Mouse (Mus musculus): ENCODE results near the gene Mcpt9.
"Not testable (repeated sequence)": the region's sequence is repeated elsewhere in the genome, so short reads cannot be mapped to it uniquely, and the experiment has no call there.

The Mcpt9 gene

GRCm38 (mm10) chr14:56030395-56030794, at the start of gene Mcpt9:
TSS of gene Mcpt9 (minus strand) at chr14:56030495.
- not testable (repeated sequence) for DNase-seq (ENCODE audit: low spot score in 2 of 2)

- DNase-seq (ENCODE audit: low spot score in 2 of 2): not testable (repeated sequence)
These were observed 31.9 kb upstream of the Mcpt9 start, which contains the start of gene Mcpt4 for GRCm38 (mm10) chr14:56062213-56062612. TSS of gene Mcpt4 (minus strand) at chr14:56062313.

GRCm38 (mm10) chr14:56057722-56058121, 27.4 kb upstream of the Mcpt9 start:
- DNase-seq (ENCODE audit: low spot score in 2 of 2): no peak

GRCm38 (mm10) chr14:56055408-56055807, 25.1 kb upstream of the Mcpt9 start:
- DNase-seq (ENCODE audit: low spot score in 2 of 2): no peak

GRCm38 (mm10) chr14:56041792-56042191, 11.5 kb upstream of the Mcpt9 start, which contains the start of gene Mcpt2:
TSS of gene Mcpt2 (plus strand) at chr14:56042041.
- not testable (repeated sequence) for DNase-seq (ENCODE audit: low spot score in 2 of 2)

- peak in 1 of 2 experiments; percentile 8 for DNase-seq (ENCODE audit: low spot score in 2 of 2)
These were observed 4.1 kb upstream of the Mcpt9 start for GRCm38 (mm10) chr14:56034433-56034832.

- peak; percentile 5 to 17 for DNase-seq (ENCODE audit: low spot score in 2 of 2)
These were observed 9.0 kb downstream of the Mcpt9 start for GRCm38 (mm10) chr14:56021305-56021704.

GRCm38 (mm10) chr14:56019446-56019845, 10.8 kb downstream of the Mcpt9 start:
- no peak for DNase-seq (ENCODE audit: low spot score in 2 of 2)

- DNase-seq (ENCODE audit: low spot score in 2 of 2): not testable (repeated sequence)
These were observed 12.6 kb downstream of the Mcpt9 start, which contains the start of gene Mcpt1 for GRCm38 (mm10) chr14:56017671-56018070. TSS of gene Mcpt1 (plus strand) at chr14:56017971.

GRCm38 (mm10) chr14:56013924-56014323, 16.4 kb downstream of the Mcpt9 start:
- no peak for DNase-seq (ENCODE audit: low spot score in 2 of 2)

GRCm38 (mm10) chr14:56013147-56013546, 17.1 kb downstream of the Mcpt9 start:
- DNase-seq (ENCODE audit: low spot score in 2 of 2): no peak

GRCm38 (mm10) chr14:55987464-55987863, 42.8 kb downstream of the Mcpt9 start:
- not testable (repeated sequence) for DNase-seq (ENCODE audit: low spot score in 2 of 2)

Measured in spleen, postnatal 36 days (tissue).